Mouse (Mus musculus): Measurements from ENCODE around the gene Padi3. TPM values are rescaled to one million over a fixed set of nuclear protein-coding genes. Genes with fewer than 3 reads are reported as not detected.

Padi3 gene
- polyA plus RNA-seq, 1 experiment from 2014 or later: not detected

GRCm38 (mm10) chr4:140740655-140741054, 69.8 kb downstream of the Padi3 start:
- Histone ChIP-seq H3K4me2 (ENCODE audit: low read length) (no peak overlapping the region), H3K27me3 (ENCODE audit: control insufficient read depth, insufficient read depth, low read depth, low read length) (no peaks in the 10 kb centered on the region), H3K4me1 (ENCODE audit: control insufficient read depth, insufficient read depth, low read length) (no peaks in the 10 kb centered on the region), H3K36me3 (ENCODE audit: control insufficient read depth, insufficient read depth, low read length) (no peaks in the 10 kb centered on the region), H3K4me3 (ENCODE audit: low read depth, low read length) (no peak overlapping the region), H3K27ac (ENCODE audit: low read length) (no peak overlapping the region), H3K9ac (ENCODE audit: low read depth, low read length) (no peak overlapping the region), H3K9me3 (replicated peaks; ENCODE audit: control insufficient read depth, low read length, poor library complexity, severe bottlenecking) (no peaks in the 10 kb centered on the region)
- WGBS: 94% methylated on average over 11 of the region's 11 CpGs
- ATAC-seq: no peak

Other genes starting within 250 kb of the Padi3 start
- gene Arhgef10l, start 144.6 kb downstream of the Padi3 start, polyA plus RNA-seq (2015; fragmentation: Nextera tagmentation; extraction: Ambion mirVana): 24.5 and 27.8 TPM in 2 replicates
- 9.7 and 11.5 TPM in 2 replicates for gene Rcc2, start 110.1 kb downstream of the Padi3 start, polyA plus RNA-seq (2015; fragmentation: Nextera tagmentation; extraction: Ambion mirVana)
- not detected in 2 replicates for gene Padi6, start 68.0 kb downstream of the Padi3 start, polyA plus RNA-seq (2015; fragmentation: Nextera tagmentation; extraction: Ambion mirVana)
- gene Padi4, start 36.4 kb downstream of the Padi3 start, polyA plus RNA-seq (2015; fragmentation: Nextera tagmentation; extraction: Ambion mirVana): 0.20 and 0.25 TPM in 2 replicates
- gene Padi1, start 35.1 kb upstream of the Padi3 start, polyA plus RNA-seq (2015; fragmentation: Nextera tagmentation; extraction: Ambion mirVana): 0.07 and 0.09 TPM in 2 replicates
- 2.4 and 2.8 TPM in 2 replicates for gene Padi2, start 95.7 kb upstream of the Padi3 start, polyA plus RNA-seq (2015; fragmentation: Nextera tagmentation; extraction: Ambion mirVana)
- gene Sdhb, start 150.6 kb upstream of the Padi3 start, polyA plus RNA-seq (2015; fragmentation: Nextera tagmentation; extraction: Ambion mirVana): 446 and 455 TPM in 2 replicates
- 174 and 190 TPM in 2 replicates for gene Atp13a2, start 176.2 kb upstream of the Padi3 start, polyA plus RNA-seq (2015; fragmentation: Nextera tagmentation; extraction: Ambion mirVana)
- gene Mfap2, start 199.8 kb upstream of the Padi3 start, polyA plus RNA-seq (2015; fragmentation: Nextera tagmentation; extraction: Ambion mirVana): 121 and 141 TPM in 2 replicates
- 5.3 and 6.3 TPM in 2 replicates for gene Crocc, start 249.9 kb upstream of the Padi3 start, polyA plus RNA-seq (2015; fragmentation: Nextera tagmentation; extraction: Ambion mirVana)

Data from midbrain, embryonic 16.5 days (tissue).